Mouse (Mus musculus) ES-E14 (cell line): ENCODE measurements around the gene Txndc16. TPM values are rescaled to one million over a fixed set of nuclear protein-coding genes. Genes with fewer than 3 reads are reported as not detected.

Experiments
- DNase-seq: peaks from one replicate; pipeline ENCODE4 v3.0.0-alpha.2; 2013; ENCODE audit warnings: low read depth, low spot score
- H3K27ac ChIP-seq: 2 replicates; pipeline ENCODE4 v1.5.1; 2012; ENCODE audit warnings: low read depth, mild to moderate bottlenecking, low read length, moderate library complexity, mixed read lengths; ENCODE audit not compliant: poor library complexity, insufficient read depth, severe bottlenecking
- H3K36me3 ChIP-seq: 2 replicates; pipeline ENCODE4 v1.6.1; 2012; ENCODE audit warnings: mild to moderate bottlenecking, low read length, moderate library complexity, mixed read lengths; ENCODE audit not compliant: control insufficient read depth, poor library complexity, insufficient read depth, severe bottlenecking
- H3K4me1 ChIP-seq, 2 experiments: fragments of 150-350 bp in 1 of 2; sonication (generic) in 1 of 2; 2 replicates each; pipeline ENCODE4 v1.6.1; 2012; ENCODE audit warnings: low read length in 2 of 2, mild to moderate bottlenecking in 1 of 2, mixed read lengths in 1 of 2; ENCODE audit not compliant: control insufficient read depth in 2 of 2, insufficient read depth in 2 of 2, poor library complexity in 1 of 2
- H3K4me3 ChIP-seq, 2 experiments: fragments of 150-350 bp in 1 of 2; sonication (generic) in 1 of 2; 2 replicates each; pipeline ENCODE4 v1.5.1; 2012; ENCODE audit warnings: low read length in 2 of 2, low read depth in 1 of 2, mild to moderate bottlenecking in 1 of 2, mixed read lengths in 1 of 2; ENCODE audit not compliant: insufficient read depth in 1 of 2, poor library complexity in 1 of 2, severe bottlenecking in 1 of 2
- H3K9ac ChIP-seq: 2 replicates; pipeline ENCODE4 v1.6.1; 2012; ENCODE audit warnings: low read depth, mild to moderate bottlenecking, low read length, mixed read lengths; ENCODE audit not compliant: poor library complexity, insufficient read depth, severe bottlenecking
- H3K9me3 ChIP-seq: fragments of 150-350 bp; sonication (generic); 2 replicates; pipeline ENCODE4 v1.6.1; 2012; ENCODE audit warnings: low read depth, mild to moderate bottlenecking, low read length; ENCODE audit not compliant: control insufficient read depth, insufficient read depth
- CHD2 ChIP-seq: IDR thresholded peaks from 2 replicates; pipeline ENCODE4 v1.6.1; 2014; ENCODE audit warnings: mild to moderate bottlenecking, low read depth, low read length, inconsistent platforms
- HCFC1 ChIP-seq: IDR thresholded peaks from 2 replicates; pipeline ENCODE4 v1.6.1; 2012; ENCODE audit warnings: low read length, inconsistent platforms, borderline replicate concordance; ENCODE audit not compliant: insufficient read depth
- MAFK ChIP-seq: IDR thresholded peaks from 2 replicates; pipeline ENCODE4 v1.6.1; 2014; ENCODE audit warnings: mild to moderate bottlenecking, low read depth, low read length, inconsistent platforms; ENCODE audit not compliant: insufficient read depth
- ZC3H11A ChIP-seq: IDR thresholded peaks from 2 replicates; pipeline ENCODE4 v1.6.1; 2012; ENCODE audit warnings: low read depth, mild to moderate bottlenecking, inconsistent platforms, low read length, borderline replicate concordance
- ZNF384 ChIP-seq: IDR thresholded peaks from 2 replicates; pipeline ENCODE4 v1.6.1; 2012; ENCODE audit warnings: low read depth, low read length, inconsistent platforms
- in situ Hi-C, 2 experiments: fragments of 600-800 bp; cut with MboI; formaldehyde crosslinking; loops; one replicate each; pipeline ENCODE4 v1.15.1; 2025; ENCODE audit warnings: low sequenced_read_pairs in 2 of 2, inconsistent platforms in 1 of 2; ENCODE audit not compliant: unreplicated experiment in 2 of 2
- total RNA-seq: library from RNA; depleted of rRNA; stranded (reverse); fragments of 300-350 nt; gene quantifications from 2 replicates; pipeline ENCODE4 v1.2.3, GENCODE M21; 2012

The Txndc16 gene
- total RNA-seq, 1 experiment = 3.2 TPM

- H3K4me3 ChIP-seq = no peak overlapping the region
- no peak overlapping the region for H3K27ac ChIP-seq
- H3K9ac ChIP-seq = no peak overlapping the region
- no peaks in the 10 kb centered on the region for H3K4me1 ChIP-seq
- no peak for TF ChIP-seq MAFK
- no peak for TF ChIP-seq CHD2
- no peak for TF ChIP-seq HCFC1
- TF ChIP-seq ZC3H11A = no peak
- TF ChIP-seq ZNF384 = no peak
- no peaks in the 10 kb centered on the region for H3K36me3 ChIP-seq
- no peaks in the 10 kb centered on the region for H3K9me3 ChIP-seq
- no peak for DNase-seq
- in situ Hi-C loops = no loop called here
These were observed 18.9 kb upstream of the Txndc16 start for GRCm38 (mm10) chr14:45239042-45239441.

DNA sequence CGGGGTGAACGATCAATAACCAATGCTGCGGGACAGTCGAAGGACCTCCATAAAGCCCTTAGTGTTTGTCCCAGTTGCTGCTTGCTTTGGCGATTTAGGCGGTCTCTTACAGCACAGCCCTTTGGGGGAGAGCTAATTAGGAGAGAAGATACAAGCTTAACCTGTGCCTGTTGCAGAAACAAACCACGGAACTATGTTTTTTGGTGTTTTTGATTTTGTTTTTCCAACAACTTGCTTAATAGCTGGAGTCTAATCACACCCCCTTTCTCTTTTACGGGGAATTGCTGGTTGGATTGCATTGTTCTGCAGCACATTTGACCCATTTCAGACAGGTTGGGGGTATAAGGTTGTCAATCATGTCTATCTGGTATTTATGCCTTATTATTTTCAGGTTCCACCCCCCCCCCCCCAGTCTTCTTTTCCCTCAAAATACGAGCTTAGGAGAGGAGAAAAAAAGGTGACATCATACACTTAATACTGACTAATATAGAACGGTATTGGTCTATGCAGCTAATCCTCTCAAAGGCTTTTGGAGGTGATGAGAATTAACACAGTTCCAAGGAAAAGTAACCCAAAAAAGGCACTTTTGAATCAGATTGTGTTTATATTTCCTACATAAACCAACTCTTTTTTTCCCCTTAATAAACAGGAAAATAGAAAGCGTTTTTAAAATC lies 966 bp upstream of the Txndc16 start:
- H3K4me1 ChIP-seq = no peaks in the 10 kb centered on the region
- in situ Hi-C loops = no loop called here
- H3K9me3 ChIP-seq = no peaks in the 10 kb centered on the region
- peak overlapping the region; percentile 70 for H3K9ac ChIP-seq
- no peak overlapping the region for H3K27ac ChIP-seq
- DNase-seq = peak; percentile 11
- no peaks in the 10 kb centered on the region for H3K36me3 ChIP-seq
- peak overlapping the region; percentile 74 to 78 for H3K4me3 ChIP-seq
- TF ChIP-seq ZC3H11A = no peak
- no peak for TF ChIP-seq MAFK
- no peak for TF ChIP-seq CHD2
- no peak for TF ChIP-seq ZNF384
- no peak for TF ChIP-seq HCFC1

DNA sequence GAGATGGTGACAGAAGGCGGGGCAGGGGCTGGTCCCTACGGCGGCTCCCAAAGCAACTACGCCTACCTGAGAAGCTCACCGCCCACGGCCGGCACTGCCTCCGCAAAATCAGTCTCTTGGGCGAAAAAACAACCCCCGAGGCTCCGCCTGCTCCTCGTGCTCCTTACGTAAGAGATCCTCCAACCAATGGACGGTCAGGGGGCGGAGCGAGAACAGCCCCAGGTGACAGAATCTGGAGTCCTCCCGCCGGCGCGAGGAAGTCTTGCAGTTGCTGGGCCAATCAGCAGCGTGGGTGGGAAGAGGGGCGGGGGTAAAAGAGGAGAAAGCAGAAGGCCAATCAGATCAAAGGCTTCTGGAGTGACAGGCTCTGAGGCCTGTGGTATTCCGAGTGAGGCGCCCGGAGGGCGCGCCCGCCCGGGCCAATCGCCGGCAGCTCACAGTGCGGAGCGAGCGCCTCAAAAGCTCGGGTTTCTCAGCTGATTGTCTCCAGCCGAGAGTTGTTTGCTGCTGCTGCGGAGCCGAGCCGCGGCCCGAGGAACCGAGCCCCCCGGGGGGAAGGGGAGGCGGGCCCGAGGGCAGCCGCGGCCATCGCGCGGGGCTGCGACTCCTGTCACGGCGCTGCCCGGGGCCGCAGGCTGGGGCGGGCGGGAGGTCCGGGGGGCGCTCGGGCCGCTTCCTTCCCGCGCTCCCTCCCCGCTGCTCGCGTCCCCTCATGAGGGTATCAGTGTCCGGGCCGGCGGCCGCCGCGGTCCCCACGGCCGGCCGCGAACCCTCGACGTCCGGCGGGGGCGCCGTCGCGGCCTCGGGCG lies 643 bp downstream of the Txndc16 start, which contains the start of gene Gpr137c:
Gpr137c (plus strand) TSS at position 437 of the 809 bp plus-strand sequence.
- H3K4me1 ChIP-seq = no peaks in the 10 kb centered on the region
- peak within 1 kb of the TSS; percentile 74 to 78 for H3K4me3 ChIP-seq
- no peak within 1 kb of the TSS for H3K27ac ChIP-seq
- TF ChIP-seq HCFC1 (no peak; the same call in 1 of the 2 replicates), CHD2 (peak; percentile 88)
- DNase-seq = peak; percentile 100
- H3K9ac ChIP-seq = peak within 1 kb of the TSS; percentile 70
- no peaks in the 10 kb centered on the region for H3K36me3 ChIP-seq
- no peaks in the 10 kb centered on the region for H3K9me3 ChIP-seq
- in situ Hi-C loops = no loop called here

GRCm38 (mm10) chr14:45217693-45218092 lies 2.4 kb downstream of the Txndc16 start:
- H3K9me3 ChIP-seq = no peaks in the 10 kb centered on the region
- no peaks in the 10 kb centered on the region for H3K4me1 ChIP-seq
- no peak for DNase-seq
- no peak overlapping the region for H3K9ac ChIP-seq
- no peaks in the 10 kb centered on the region for H3K36me3 ChIP-seq
- TF ChIP-seq CHD2 (no peak), ZC3H11A (no peak), MAFK (no peak), ZNF384 (no peak), HCFC1 (no peak)
- H3K27ac ChIP-seq = no peak overlapping the region
- H3K4me3 ChIP-seq = no peak overlapping the region
- in situ Hi-C loops = no loop called here
